Mouse (Mus musculus) embryonic facial prominence, embryonic 15.5 days (tissue): ENCODE results near the gene Cxxc4. TPM values are rescaled to one million over a fixed set of nuclear protein-coding genes. Genes with fewer than 3 reads are reported as not detected.

Experiments
- ATAC-seq: fragments of 200-750 bp; cut with Nextera tagmentation; 2 replicates; pipeline ENCODE4 v1.8.0; 2017; ENCODE audit warnings: low read depth, moderate TSS enrichment; ENCODE audit not compliant: insufficient number of reproducible peaks, low FRiP score, low TSS enrichment
- H3K27ac ChIP-seq: fragments of 300-500 bp; sonication (generic); replicated peaks from 2 replicates; pipeline ENCODE4 v1.5.1; 2015; ENCODE audit warnings: mild to moderate bottlenecking, inconsistent platforms
- H3K27me3 ChIP-seq: fragments of 300-500 bp; sonication (generic); 2 replicates; pipeline ENCODE4 v1.6.1; 2015; ENCODE audit warnings: inconsistent platforms
- H3K36me3 ChIP-seq: fragments of 300-500 bp; sonication (generic); 2 replicates; pipeline ENCODE4 v1.6.1; 2015; ENCODE audit warnings: mild to moderate bottlenecking, inconsistent platforms
- H3K4me1 ChIP-seq: fragments of 300-500 bp; sonication (generic); 2 replicates; pipeline ENCODE4 v1.6.1; 2015; ENCODE audit warnings: inconsistent platforms
- H3K4me2 ChIP-seq: fragments of 300-500 bp; sonication (generic); replicated peaks from 2 replicates; pipeline ENCODE4 v1.6.1; 2015; ENCODE audit warnings: mild to moderate bottlenecking, inconsistent platforms
- H3K4me3 ChIP-seq: fragments of 300-500 bp; sonication (generic); replicated peaks from 2 replicates; pipeline ENCODE4 v1.5.1; 2015; ENCODE audit warnings: mild to moderate bottlenecking, inconsistent platforms
- H3K9ac ChIP-seq: fragments of 300-500 bp; sonication (generic); 2 replicates; pipeline ENCODE4 v1.6.1; 2015; ENCODE audit warnings: inconsistent platforms
- H3K9me3 ChIP-seq: fragments of 300-500 bp; sonication (generic); replicated peaks from 2 replicates; pipeline ENCODE4 v1.6.1; 2016; ENCODE audit warnings: inconsistent platforms
- WGBS: fragments of 180-500 bp; shearing (Covaris S2); methylation state at CpG from one replicate; pipeline ENCODE4 v1.1.7; 2015; 5-methylcytosine and 5-hydroxymethylcytosine counted together
- polyA plus RNA-seq: library from polyadenylated mRNA; unstranded; fragments of >200 nt; fragmentation: Nextera tagmentation; extraction: Ambion mirVana; gene quantifications from 2 replicates; pipeline ENCODE4 v1.2.1, GENCODE M21; 2015

The Cxxc4 gene
- polyA plus RNA-seq, 1 experiment from 2014 or later, result 5.1 TPM

DNA sequence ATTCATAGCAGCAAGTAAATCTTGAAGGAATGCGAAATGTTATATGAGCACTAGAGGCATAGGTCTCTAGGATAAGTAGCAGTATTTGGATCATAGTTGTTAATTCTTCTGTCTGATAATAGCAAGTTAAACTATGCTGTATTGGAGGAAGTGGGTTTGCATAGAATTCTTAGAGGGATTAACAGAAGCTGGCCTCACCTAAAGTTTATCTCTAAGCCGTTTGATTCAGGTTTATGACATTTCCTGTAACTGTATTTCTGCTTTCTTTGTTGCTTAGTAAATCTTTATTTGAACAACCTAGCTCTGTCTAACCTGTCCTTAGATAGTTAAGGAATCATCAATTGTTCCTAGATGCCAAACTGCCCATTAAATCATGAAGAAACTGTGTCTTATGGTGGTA lies 3.5 kb upstream of the Cxxc4 start:
- Histone ChIP-seq H3K9ac (no peak overlapping the region), H3K4me3 (no peak overlapping the region), H3K36me3 (no peaks in the 10 kb centered on the region), H3K27ac (no peak overlapping the region), H3K27me3 (no peaks in the 10 kb centered on the region), H3K4me1 (no peaks in the 10 kb centered on the region), H3K4me2 (no peak overlapping the region), H3K9me3 (no peaks in the 10 kb centered on the region)
- WGBS, result 73% methylated on average over 2 of the region's 2 CpGs
- no peak for ATAC-seq

DNA sequence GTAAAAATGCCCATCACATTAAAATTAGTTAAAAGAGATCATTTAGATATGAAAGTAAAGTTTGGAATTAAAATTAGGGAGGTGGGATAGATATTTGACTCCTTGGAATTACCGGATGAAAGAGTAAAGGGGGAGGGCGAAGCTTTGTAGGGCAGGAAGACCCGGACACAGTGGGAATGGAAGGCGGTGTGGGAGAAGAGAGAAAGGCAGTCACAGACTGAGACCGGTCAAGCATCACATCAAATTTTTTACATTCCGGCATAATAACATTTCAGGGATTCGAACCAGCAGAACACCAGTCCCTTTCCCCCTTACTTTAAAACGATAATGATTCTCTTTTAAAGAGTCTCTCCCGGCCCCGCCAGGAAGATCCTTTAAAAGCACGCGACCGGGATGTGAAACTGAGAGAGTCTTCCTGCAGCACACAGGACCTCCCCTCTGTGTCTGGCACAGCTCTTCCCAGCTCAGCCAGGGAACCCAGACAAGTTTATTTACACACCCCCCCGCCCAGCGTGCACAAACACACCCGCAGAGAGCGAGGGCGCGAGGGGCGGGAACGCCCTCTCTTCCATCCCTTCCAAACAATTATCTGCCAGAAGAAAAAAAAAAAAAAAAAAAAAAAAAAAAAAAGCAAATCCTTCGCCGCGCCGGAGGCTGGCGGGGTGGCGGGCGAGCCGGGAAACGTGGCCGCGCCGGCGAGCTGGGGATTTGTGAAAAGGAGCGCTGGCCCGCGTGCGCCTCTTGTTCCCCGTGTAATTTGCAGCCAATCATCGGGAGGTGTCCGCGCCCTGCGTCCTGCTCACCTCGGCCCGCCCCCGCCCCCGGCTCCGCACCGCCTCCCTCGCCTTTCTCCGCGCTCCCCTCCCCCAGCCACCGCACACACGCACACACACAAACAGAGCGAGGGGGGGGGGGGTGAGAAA lies 532 bp upstream of the Cxxc4 start:
- Histone ChIP-seq H3K4me2 (peak overlapping the region; percentile 64), H3K27ac (peak overlapping the region; percentile 83), H3K9me3 (no peaks in the 10 kb centered on the region), H3K27me3 (no peaks in the 10 kb centered on the region), H3K4me1 (peaks cover 11% of the 10 kb centered on the region), H3K36me3 (no peaks in the 10 kb centered on the region), H3K4me3 (peak overlapping the region; percentile 54), H3K9ac (peak overlapping the region; percentile 18; the same call in 1 of the 2 replicates)
- peak; percentile 80 for ATAC-seq
- under 1% methylated on average over 51 of the region's 55 CpGs for WGBS

DNA sequence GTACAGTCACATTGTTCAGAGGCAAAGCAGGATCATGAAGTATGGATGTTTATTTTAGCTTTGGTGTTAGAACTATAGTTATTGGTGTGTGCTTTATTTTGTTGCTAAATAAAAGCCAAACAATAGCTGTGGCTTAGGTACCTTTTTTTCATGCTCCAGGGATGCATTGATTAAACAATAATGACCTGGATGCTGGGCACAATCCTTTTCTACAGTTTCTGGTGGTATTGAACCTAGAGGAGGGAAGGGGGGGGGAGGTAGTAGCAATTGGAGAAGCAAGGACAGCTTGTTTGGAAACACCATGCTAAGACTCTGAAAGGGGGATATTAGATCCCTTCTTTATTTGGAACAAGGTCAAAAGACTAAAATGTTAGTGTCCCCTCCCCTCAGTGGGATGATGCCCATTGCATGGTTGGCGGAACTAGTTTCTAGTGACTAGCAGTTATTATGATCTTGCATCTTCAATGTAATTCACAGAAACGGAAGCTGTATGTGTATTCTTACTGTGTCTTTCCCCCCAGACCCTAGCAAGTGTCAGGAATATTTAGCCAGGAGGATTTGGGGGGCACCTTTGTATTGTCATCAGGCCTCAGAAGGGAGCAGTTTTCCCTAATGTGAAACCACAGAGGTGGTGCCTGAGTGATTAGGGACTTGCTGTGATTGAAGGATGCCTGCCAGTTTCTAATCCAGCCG lies 975 bp downstream of the Cxxc4 start:
- Histone ChIP-seq H3K9me3 (no peaks in the 10 kb centered on the region), H3K9ac (no peak overlapping the region), H3K27ac (peak overlapping the region; percentile 83; the same call in 1 of the 2 replicates), H3K4me2 (peak overlapping the region; percentile 64), H3K36me3 (no peaks in the 10 kb centered on the region), H3K27me3 (no peaks in the 10 kb centered on the region), H3K4me1 (peaks cover 11% of the 10 kb centered on the region), H3K4me3 (peak overlapping the region; percentile 54)
- no peak for ATAC-seq
- 61% methylated on average over 3 of the region's 3 CpGs for WGBS

DNA sequence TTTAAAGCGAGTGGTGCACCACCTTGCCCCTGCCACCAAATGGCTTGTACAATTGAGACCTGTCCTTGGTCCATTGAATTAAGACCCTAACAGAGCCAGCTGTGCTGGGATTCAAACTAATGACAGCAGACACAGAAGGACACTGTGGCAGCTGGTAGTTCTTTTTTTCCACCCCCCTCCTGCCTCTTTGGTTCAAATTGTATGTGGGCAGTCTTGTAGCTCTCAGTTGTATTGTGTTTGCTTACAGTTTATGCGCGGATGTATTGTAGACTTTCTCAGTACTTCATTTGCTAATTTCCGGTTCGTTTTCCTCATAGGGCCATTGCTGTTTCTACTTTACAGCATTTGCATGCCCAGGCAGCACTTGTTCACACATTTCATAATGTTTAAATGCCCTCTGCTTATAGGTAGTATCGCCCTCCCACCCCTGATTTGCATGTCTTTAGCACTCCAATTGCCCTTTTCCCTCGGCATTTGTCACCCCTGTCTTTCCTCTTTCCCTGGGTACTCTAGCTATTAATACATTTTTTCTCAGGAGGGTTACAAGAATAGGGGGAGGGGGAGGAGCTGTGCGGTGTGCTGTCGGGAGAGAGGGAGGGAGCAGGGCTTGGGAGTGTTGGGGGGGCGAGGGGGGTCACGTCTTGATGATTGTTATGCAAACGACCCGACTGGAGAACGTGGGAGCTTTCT lies 2.5 kb downstream of the Cxxc4 start:
- no peaks in the 10 kb centered on the region for H3K9me3 ChIP-seq
- H3K36me3 ChIP-seq, result no peaks in the 10 kb centered on the region
- H3K9ac ChIP-seq, result no peak overlapping the region
- WGBS, result 4% methylated on average over 14 of the region's 14 CpGs
- H3K4me1 ChIP-seq, result peaks cover 11% of the 10 kb centered on the region
- H3K27ac ChIP-seq, result peak overlapping the region; percentile 85
- no peak for ATAC-seq
- H3K27me3 ChIP-seq, result no peaks in the 10 kb centered on the region
- H3K4me2 ChIP-seq, result peak overlapping the region; percentile 88
- peak overlapping the region; percentile 67 for H3K4me3 ChIP-seq

DNA sequence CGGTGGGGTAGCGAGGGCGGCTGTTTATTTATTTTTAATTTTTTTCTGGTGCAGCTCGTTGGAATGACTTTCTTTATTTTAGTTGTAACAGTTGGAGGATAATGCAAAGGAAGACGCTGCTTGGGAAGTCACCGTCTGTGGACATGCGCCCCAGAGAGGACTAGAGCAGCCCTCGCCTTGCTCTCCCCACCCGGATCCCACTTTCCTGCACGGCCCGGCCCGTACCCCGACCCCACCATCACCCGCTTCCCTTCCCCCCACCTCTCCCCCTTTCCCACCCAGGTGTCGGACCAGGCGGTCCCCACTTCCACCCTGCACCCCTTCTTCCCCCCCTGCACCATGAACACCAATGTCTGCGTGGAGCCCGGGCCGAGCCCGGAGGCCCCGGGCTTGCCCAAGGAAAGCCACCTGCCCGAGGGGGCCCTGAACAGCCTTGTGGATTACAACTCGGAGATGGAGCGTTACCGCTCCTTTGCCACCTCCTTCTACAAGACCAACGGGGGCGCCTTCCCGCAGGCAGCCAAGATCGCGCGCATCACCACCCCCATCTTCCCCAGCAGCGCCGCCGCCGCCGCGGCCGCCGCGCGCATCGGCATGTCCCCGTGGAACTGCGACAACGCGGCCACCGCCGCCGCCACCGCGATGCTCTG lies 3.2 kb downstream of the Cxxc4 start:
- H3K9me3 ChIP-seq, result no peaks in the 10 kb centered on the region
- under 1% methylated on average over 51 of the region's 51 CpGs for WGBS

DNA sequence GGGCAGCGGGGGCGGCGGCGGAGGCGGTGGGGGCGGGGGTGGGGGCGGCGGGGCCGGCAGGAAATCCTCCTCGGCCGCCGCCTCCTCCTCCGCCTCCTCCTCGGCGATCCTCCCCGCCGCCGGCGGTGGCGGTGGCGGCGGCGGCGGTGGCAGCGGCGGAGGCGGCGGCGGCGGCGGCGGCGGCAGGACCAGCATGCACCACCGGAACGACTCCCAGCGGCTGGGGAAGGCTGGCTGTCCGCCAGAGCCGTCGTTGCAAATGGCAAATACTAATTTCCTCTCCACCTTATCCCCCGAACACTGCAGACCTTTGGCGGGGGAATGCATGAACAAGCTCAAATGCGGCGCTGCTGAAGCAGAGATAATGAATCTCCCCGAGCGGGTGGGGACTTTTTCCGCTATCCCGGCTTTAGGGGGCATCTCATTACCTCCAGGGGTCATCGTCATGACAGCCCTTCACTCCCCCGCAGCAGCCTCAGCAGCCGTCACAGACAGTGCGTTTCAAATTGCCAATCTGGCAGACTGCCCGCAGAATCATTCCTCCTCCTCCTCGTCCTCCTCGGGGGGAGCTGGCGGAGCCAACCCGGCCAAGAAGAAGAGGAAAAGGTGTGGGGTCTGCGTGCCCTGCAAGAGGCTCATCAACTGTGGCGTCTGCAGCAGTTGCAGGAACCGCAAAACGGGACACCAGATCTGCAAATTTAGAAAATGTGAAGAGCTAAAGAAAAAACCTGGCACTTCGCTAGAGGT lies 3.9 kb downstream of the Cxxc4 start:
- peak overlapping the region; percentile 57 for H3K9ac ChIP-seq
- peak overlapping the region; percentile 85 for H3K27ac ChIP-seq
- WGBS, result 1% methylated on average over 33 of the region's 61 CpGs
- H3K36me3 ChIP-seq, result no peaks in the 10 kb centered on the region
- no peaks in the 10 kb centered on the region for H3K9me3 ChIP-seq
- peaks cover 11% of the 10 kb centered on the region for H3K4me1 ChIP-seq
- H3K4me3 ChIP-seq, result peak overlapping the region; percentile 67
- peak overlapping the region; percentile 88 for H3K4me2 ChIP-seq
- ATAC-seq, result peak; percentile 31; the same call in 1 of the 2 replicates
- no peaks in the 10 kb centered on the region for H3K27me3 ChIP-seq

More for the DNA sequence above, 3.2 kb downstream of the Cxxc4 start:
- ATAC-seq, result peak; percentile 13; the same call in 1 of the 2 replicates
- peaks cover 11% of the 10 kb centered on the region for H3K4me1 ChIP-seq
- H3K4me2 ChIP-seq, result peak overlapping the region; percentile 88
- no peaks in the 10 kb centered on the region for H3K27me3 ChIP-seq
- H3K4me3 ChIP-seq, result peak overlapping the region; percentile 67
- peak overlapping the region; percentile 85 for H3K27ac ChIP-seq
- H3K36me3 ChIP-seq, result no peaks in the 10 kb centered on the region
- peak overlapping the region; percentile 57 for H3K9ac ChIP-seq

DNA sequence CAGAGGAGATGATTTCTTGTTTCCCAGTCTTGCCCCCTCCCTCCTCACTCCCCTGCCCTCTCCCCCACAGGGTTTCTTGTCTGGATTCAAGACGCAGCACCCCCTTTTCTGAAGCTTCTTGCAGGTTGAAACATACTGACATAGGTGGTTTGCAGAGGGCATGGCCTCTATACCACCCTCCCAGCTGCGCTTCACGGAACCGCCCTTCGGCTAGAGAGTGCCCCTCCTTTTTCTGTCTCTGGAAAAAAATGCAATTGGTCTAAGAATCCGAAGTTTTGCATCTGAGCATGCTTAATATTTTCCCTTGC lies 4.4 kb downstream of the Cxxc4 start:
- H3K36me3 ChIP-seq, result no peaks in the 10 kb centered on the region
- H3K27ac ChIP-seq, result peak overlapping the region; percentile 85
- no peak overlapping the region for H3K9ac ChIP-seq
- H3K4me2 ChIP-seq, result peak overlapping the region; percentile 88
- H3K27me3 ChIP-seq, result no peaks in the 10 kb centered on the region
- peak overlapping the region; percentile 67 for H3K4me3 ChIP-seq
- WGBS, result 3% methylated on average over 6 of the region's 6 CpGs
- peaks cover 11% of the 10 kb centered on the region for H3K4me1 ChIP-seq
- H3K9me3 ChIP-seq, result no peaks in the 10 kb centered on the region
- no peak for ATAC-seq

DNA sequence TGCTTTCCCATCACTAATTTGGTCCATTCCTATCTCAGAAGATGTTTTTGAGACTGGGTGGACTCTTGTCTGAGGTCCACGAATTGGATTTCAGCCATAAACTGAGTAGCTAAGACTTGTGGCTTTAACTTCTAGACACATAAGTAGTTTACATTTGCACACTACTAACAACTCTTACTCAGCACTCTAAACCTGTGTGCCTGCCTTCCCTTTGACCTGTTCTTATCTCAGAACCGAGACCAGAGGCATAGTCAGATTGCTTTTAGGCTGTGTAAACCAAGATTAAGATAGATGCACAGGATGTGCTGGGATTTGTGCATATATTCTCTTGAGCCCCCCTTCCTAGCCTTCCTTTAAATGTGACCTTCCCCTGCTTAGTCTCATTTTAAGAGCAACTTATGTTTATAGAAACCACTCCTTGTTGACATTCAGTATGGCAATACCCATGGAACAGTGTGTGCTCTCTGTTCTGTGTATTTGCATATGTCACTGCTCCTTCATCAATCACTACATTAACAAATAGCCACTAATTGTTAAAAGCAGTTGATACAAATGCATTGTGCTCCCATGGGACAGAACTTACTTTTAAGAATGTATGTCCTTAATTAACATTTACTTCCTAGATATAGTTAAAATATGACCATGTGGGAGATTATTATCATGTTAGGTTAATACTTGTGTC lies 7.0 kb downstream of the Cxxc4 start:
- H3K36me3 ChIP-seq, result no peaks in the 10 kb centered on the region
- H3K4me3 ChIP-seq, result no peak overlapping the region
- no peak overlapping the region for H3K4me2 ChIP-seq
- ATAC-seq, result no peak
- H3K27ac ChIP-seq, result no peak overlapping the region
- H3K9ac ChIP-seq, result no peak overlapping the region
- peaks cover 11% of the 10 kb centered on the region for H3K4me1 ChIP-seq
- no peaks in the 10 kb centered on the region for H3K27me3 ChIP-seq
- no peaks in the 10 kb centered on the region for H3K9me3 ChIP-seq
- WGBS, result 69% methylated on average over 2 of the region's 2 CpGs

DNA sequence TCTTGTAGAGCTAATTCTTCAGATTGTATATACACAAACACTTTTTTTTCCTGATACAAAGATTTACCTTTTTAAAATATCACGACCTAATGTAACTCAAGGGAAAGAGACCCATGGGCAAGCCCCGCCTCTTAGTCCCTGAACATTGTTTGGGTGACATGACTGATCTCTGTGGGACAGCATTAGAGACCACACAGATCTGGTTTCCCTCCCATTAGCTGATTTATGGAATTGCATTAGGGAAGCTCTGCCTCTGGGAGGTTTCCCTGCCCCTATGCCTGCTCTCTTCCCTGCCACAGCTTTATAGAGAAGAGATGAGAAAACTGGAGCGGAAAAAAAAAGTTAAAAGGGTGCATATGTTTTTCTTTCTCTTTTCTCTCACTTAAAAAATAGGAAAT lies 7.6 kb downstream of the Cxxc4 start:
- H3K4me3 ChIP-seq, result no peak overlapping the region
- ATAC-seq, result no peak
- WGBS, result 59% methylated on average over 3 of the region's 3 CpGs
- H3K27ac ChIP-seq, result no peak overlapping the region
- peaks cover 7% of the 10 kb centered on the region for H3K4me1 ChIP-seq
- no peaks in the 10 kb centered on the region for H3K27me3 ChIP-seq
- no peaks in the 10 kb centered on the region for H3K9me3 ChIP-seq
- H3K9ac ChIP-seq, result no peak overlapping the region
- H3K36me3 ChIP-seq, result no peaks in the 10 kb centered on the region
- H3K4me2 ChIP-seq, result no peak overlapping the region

DNA sequence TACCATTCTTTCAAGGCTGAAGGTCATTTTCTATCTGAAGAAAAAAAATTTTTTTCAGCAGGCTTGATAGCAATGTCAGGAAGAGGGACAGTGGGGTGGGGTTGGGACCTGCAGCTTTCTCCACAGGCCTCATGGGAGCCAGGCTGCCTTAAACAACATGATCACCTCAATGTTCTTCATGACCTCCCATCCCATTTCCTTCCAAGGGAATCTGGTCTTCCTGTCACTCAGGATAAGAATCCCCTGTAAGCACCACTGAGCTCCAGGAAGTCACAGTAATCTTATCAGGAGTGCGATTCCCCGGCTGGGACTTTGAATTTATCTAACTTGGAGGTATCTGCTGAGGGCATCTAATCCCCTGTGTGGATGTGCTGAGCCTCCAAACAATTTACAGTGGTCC lies 17.9 kb downstream of the Cxxc4 start:
- Histone ChIP-seq H3K27me3 (no peaks in the 10 kb centered on the region), H3K4me3 (no peak overlapping the region), H3K27ac (no peak overlapping the region), H3K4me1 (no peaks in the 10 kb centered on the region), H3K9me3 (no peaks in the 10 kb centered on the region), H3K4me2 (no peak overlapping the region), H3K9ac (no peak overlapping the region), H3K36me3 (no peaks in the 10 kb centered on the region)
- WGBS, result 64% methylated on average over 2 of the region's 2 CpGs
- no peak for ATAC-seq
